Mouse (Mus musculus): ENCODE measurements around the gene Atad2b. TPM values are rescaled to one million over a fixed set of nuclear protein-coding genes. Genes with fewer than 3 reads are reported as not detected.

The Atad2b gene
- total RNA-seq, 2 experiments from 2014 or later = 37.7 to 44.2 TPM

GRCm38 (mm10) chr12:5067590-5067989 lies 150.4 kb downstream of the Atad2b start:
- intact Hi-C loops (cut with DNase I) = no loop called here
- no peak for DNase-seq

- intact Hi-C loops (cut with DNase I) = no loop called here
- no peak for DNase-seq
These were observed 153.0 kb downstream of the Atad2b start for GRCm38 (mm10) chr12:5070131-5070530.

GRCm38 (mm10) chr12:5073191-5073590 lies 156.0 kb downstream of the Atad2b start:
- intact Hi-C loops (cut with DNase I) = no loop called here
- no peak for DNase-seq

DNA sequence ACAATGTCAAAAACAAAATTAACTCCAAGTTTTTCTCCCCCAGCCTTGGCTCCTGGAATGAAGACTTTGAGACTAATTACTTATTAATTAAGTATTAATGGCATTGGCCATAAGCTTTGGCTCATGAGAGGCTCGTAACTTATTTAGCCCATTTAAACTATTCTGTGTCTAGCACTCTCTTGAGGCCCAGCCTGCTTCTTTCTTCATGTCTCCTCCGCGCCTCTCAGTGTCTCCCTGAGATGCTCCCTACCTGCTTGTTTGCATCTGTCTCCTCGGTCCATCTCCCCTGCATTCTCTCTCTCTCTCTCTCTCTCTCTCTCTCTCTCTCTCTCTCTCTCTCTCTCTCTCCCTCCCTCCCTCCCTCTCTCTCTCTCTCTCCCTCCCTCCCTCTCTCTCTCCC lies 164.3 kb downstream of the Atad2b start:
- no peak for DNase-seq
- intact Hi-C loops (cut with DNase I) = no loop called here

- DNase-seq = no peak
- intact Hi-C loops (cut with DNase I) = no loop called here
These were observed 167.6 kb downstream of the Atad2b start for GRCm38 (mm10) chr12:5084714-5085113.

DNA sequence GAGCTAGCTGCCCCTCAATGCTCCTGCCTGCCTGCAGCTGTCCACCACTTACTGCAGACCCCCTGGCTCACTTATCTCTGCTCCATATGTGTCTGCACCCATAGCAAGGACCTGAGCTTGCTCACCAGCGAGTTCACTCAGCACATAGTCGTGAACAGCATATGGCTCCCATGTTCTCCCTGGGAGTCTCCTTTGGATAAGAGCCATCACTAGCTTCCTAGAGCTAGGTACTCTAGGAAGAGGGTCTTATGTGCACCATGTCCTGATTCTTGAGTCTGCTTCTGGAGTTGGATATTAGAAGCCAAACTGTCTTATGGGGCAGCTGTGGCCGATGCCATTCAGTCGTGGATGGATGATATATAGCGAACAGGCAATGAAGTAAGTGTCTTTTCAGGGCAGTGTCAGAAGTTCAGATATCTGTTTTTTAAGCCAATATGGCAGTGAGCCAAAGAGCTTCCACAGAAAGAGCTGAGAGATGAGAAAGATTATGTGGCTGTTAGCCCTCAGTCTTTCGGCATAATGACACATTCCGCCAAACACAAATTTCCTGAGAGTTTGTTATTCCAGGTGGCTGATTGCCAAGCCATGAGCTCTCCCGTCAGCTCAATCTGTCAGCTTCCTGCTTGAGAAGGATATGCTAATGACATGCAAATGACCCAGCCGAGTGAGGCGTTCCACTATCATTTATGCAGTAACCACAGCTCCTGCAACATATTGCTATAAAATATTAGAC lies 170.8 kb downstream of the Atad2b start:
- DNase-seq = peak; percentile 78
- intact Hi-C loops (cut with DNase I) = no loop called here

GRCm38 (mm10) chr12:5088639-5089038 lies 171.5 kb downstream of the Atad2b start:
- DNase-seq = no peak
- intact Hi-C loops (cut with DNase I) = no loop called here

Other genes starting within 250 kb of the Atad2b start
- gene Fam228a, start 178.9 kb upstream of the Atad2b start, total RNA-seq (2021) = 1 to 10 TPM; 2.3 to 2.7 TPM
- gene Pfn4, start 148.3 kb upstream of the Atad2b start, total RNA-seq (2021) = 10 to 100 TPM in 1 of 2 experiments, 1 to 10 TPM in 1; 9.6 to 10.6 TPM
- gene Fam228b, start 148.1 kb upstream of the Atad2b start, total RNA-seq (2021) = 10 to 100 TPM; 16.0 to 21.1 TPM
- 100 to 1,000 TPM; 127 to 135 TPM for gene Sf3b6, start 99.8 kb upstream of the Atad2b start, total RNA-seq (2021)
- 100 to 1,000 TPM in 1 of 2 experiments, 10 to 100 TPM in 1; 91.9 to 101 TPM for gene Fkbp1b, start 75.8 kb upstream of the Atad2b start, total RNA-seq (2021)
- gene Wdcp, start 74.0 kb upstream of the Atad2b start, total RNA-seq (2021) = 10 to 100 TPM; 12.7 to 15.0 TPM
- 1 to 10 TPM; 1.6 to 1.9 TPM for gene Mfsd2b, start 43.0 kb upstream of the Atad2b start, total RNA-seq (2021)
- 10 to 100 TPM; 29.4 to 30.5 TPM for gene Ubxn2a, start 9.6 kb upstream of the Atad2b start, total RNA-seq (2021)

Data from left cerebral cortex, postnatal 4 days (tissue).